Mouse (Mus musculus): Measurements from ENCODE around the gene Snx30.

The Snx30 gene

GRCm38 (mm10) chr4:59795788-59796455 lies 9.7 kb upstream of the Snx30 start:
- DNase-seq, result no peak

GRCm38 (mm10) chr4:59800181-59800580 lies 5.5 kb upstream of the Snx30 start:
- DNase-seq, result no peak

GRCm38 (mm10) chr4:59801489-59801888 lies 4.2 kb upstream of the Snx30 start, which contains the start of gene Inip:
TSS of gene Inip (minus strand) at chr4:59801589.
- DNase-seq, result no peak

GRCm38 (mm10) chr4:59802107-59802506 lies 3.5 kb upstream of the Snx30 start:
- no peak for DNase-seq

- no peak for DNase-seq
Measured at GRCm38 (mm10) chr4:59802792-59803191, 2.8 kb upstream of the Snx30 start.

- no peak for DNase-seq
Measured at GRCm38 (mm10) chr4:59803358-59803757, 2.3 kb upstream of the Snx30 start.

GRCm38 (mm10) chr4:59804754-59805153 lies 886 bp upstream of the Snx30 start:
- DNase-seq, result no peak

GRCm38 (mm10) chr4:59805968-59806878 lies 583 bp downstream of the Snx30 start:
- DNase-seq, result peak; percentile 75

- DNase-seq, result peak; percentile 47
Measured at GRCm38 (mm10) chr4:59806879-59807195, 1.2 kb downstream of the Snx30 start.

- DNase-seq, result no peak
Measured at GRCm38 (mm10) chr4:59807521-59807920, 1.9 kb downstream of the Snx30 start.

- DNase-seq, result no peak
Measured at GRCm38 (mm10) chr4:59808396-59808795, 2.8 kb downstream of the Snx30 start.

- DNase-seq, result no peak
Measured at GRCm38 (mm10) chr4:59814094-59814493, 8.5 kb downstream of the Snx30 start.

GRCm38 (mm10) chr4:59815121-59815810 lies 9.6 kb downstream of the Snx30 start:
- no peak for DNase-seq

- DNase-seq, result no peak
Measured at GRCm38 (mm10) chr4:59816016-59816415, 10.4 kb downstream of the Snx30 start.

- DNase-seq, result no peak
Measured at GRCm38 (mm10) chr4:59816477-59816876, 10.8 kb downstream of the Snx30 start.

GRCm38 (mm10) chr4:59817790-59818189 lies 12.2 kb downstream of the Snx30 start:
- no peak for DNase-seq

- DNase-seq, result no peak
Measured at GRCm38 (mm10) chr4:59818498-59818897, 12.9 kb downstream of the Snx30 start.

GRCm38 (mm10) chr4:59819054-59819472 lies 13.4 kb downstream of the Snx30 start:
- no peak for DNase-seq

GRCm38 (mm10) chr4:59819477-59820022 lies 13.9 kb downstream of the Snx30 start:
- DNase-seq, result peak; percentile 82

- DNase-seq, result no peak
Measured at GRCm38 (mm10) chr4:59821516-59821915, 15.9 kb downstream of the Snx30 start.

- DNase-seq, result no peak
Measured at GRCm38 (mm10) chr4:59822119-59822518, 16.5 kb downstream of the Snx30 start.

- DNase-seq, result no peak
Measured at GRCm38 (mm10) chr4:59823470-59823869, 17.8 kb downstream of the Snx30 start.

- DNase-seq, result no peak
Measured at GRCm38 (mm10) chr4:59824860-59825259, 19.2 kb downstream of the Snx30 start.
